Mouse (Mus musculus) heart, postnatal 0 days (tissue): Measurements from ENCODE around the gene Slco1a5.

Source experiments
- CTCF ChIP-seq: IDR thresholded peaks from 2 replicates; pipeline ENCODE4 v1.5.1; 2016; ENCODE audit warnings: antibody characterized with exemption, control low read depth, low read depth
- EP300 ChIP-seq: IDR thresholded peaks from 2 replicates; pipeline ENCODE4 v1.6.1; 2016; ENCODE audit warnings: antibody characterized with exemption, low read depth

GRCm38 (mm10) chr6:142317106-142317505 lies 5.7 kb downstream of the Slco1a5 start:
- no peak for TF ChIP-seq CTCF
- TF ChIP-seq EP300, result no peak
